Mouse (Mus musculus): ENCODE measurements around the gene Cwf19l1. TPM values are rescaled to one million over a fixed set of nuclear protein-coding genes. Genes with fewer than 3 reads are reported as not detected.

Gene Cwf19l1
- total RNA-seq (2023): 10 to 100 TPM; 10.2 to 10.4 TPM

DNA sequence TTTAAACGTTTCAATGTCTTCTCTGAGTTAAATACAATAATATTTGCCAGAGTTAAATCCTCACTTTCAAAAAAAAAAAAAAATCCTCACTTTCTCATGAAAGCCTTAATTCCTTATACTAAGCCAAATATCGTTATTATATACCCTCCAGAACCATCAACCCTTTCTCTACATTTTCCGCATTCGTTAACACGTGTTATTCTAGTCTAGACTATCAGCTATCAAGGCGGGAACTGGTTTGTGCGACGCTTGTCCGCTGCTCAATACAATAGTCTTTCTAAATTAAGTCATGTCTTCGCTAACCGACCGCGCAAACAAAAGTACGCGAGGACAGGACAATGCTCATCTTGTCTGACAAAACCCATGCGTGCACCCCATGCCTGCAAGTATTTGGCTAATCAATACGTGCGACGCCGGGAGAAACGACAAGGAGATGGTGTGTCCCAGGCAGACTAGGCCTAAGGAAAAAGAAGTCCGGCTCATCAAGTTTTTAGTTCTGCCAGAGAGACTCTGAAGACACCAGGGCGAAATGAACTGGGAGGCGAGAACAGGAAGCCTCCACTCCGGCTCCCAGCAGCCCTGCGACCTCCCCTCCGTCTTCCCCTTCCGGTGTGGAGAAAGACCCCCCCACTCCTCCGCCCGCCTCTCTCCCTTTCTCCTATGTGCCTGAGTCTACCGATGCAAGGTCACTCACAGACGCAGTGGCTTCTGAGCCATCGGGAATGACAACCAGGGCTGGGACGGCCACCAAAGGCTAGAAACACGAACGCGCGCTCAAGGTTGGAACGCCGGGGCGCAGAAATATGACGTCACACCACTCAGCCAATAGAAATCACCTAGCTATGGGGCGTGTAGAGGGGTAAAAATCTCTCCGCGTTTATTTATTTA lies at the start of gene Cwf19l1:
Gene Cwf19l1 (minus strand): TSS at position 805 of the 888 bp plus-strand sequence.

GRCm38 (mm10) chr19:44145702-44146567 lies 10.3 kb upstream of the Cwf19l1 start, which contains the start of gene Bloc1s2:
Gene Bloc1s2 (minus strand): TSS chr19:44146446.

GRCm38 (mm10) chr19:44106831-44107660 lies 28.6 kb downstream of the Cwf19l1 start, which contains the start of gene Chuk:
Gene Chuk (minus strand): TSS chr19:44107480.

GRCm38 (mm10) chr19:44069121-44069913 lies 66.4 kb downstream of the Cwf19l1 start, which contains the start of gene Erlin1:
Gene Erlin1 (minus strand): TSS chr19:44069785.

Other genes with a start within 250 kb of the Cwf19l1 start
- 10 to 100 TPM; 18.9 to 20.0 TPM for gene Dnmbp, start 195.7 kb downstream of the Cwf19l1 start, total RNA-seq (2023)
- gene Cpn1, start 149.3 kb downstream of the Cwf19l1 start, total RNA-seq (2023): under 1 TPM in 1 of 2 experiments, not detected in 1; 0.18 TPM
- not detected for gene Cyp2c23, start 106.7 kb downstream of the Cwf19l1 start, total RNA-seq (2023)
- gene Erlin1, start 66.1 kb downstream of the Cwf19l1 start, total RNA-seq (2023): 10 to 100 TPM; 29.6 to 41.3 TPM
- gene Chuk, start 28.4 kb downstream of the Cwf19l1 start, total RNA-seq (2023): 10 to 100 TPM; 33.1 to 39.0 TPM
- gene Bloc1s2, start 10.6 kb upstream of the Cwf19l1 start, total RNA-seq (2023): 10 to 100 TPM; 47.9 to 52.1 TPM
- gene Pkd2l1, start 56.6 kb upstream of the Cwf19l1 start, total RNA-seq (2023): not detected
- gene Scd3, start 67.4 kb upstream of the Cwf19l1 start, total RNA-seq (2023): not detected
- 10 to 100 TPM; 12.2 to 13.1 TPM for gene Scd2, start 157.8 kb upstream of the Cwf19l1 start, total RNA-seq (2023)
- under 1 TPM; 0.11 to 0.26 TPM for gene Scd4, start 197.2 kb upstream of the Cwf19l1 start, total RNA-seq (2023)

All from neutrophil, adult 59 days (primary cell).